Mouse (Mus musculus) lung, embryonic 14.5 days (tissue): ENCODE data around the gene Cerk. TPM values are rescaled to one million over a fixed set of nuclear protein-coding genes. Genes with fewer than 3 reads are reported as not detected.

ENCODE experiments used
- ATAC-seq: fragments of 200-750 bp; cut with Nextera tagmentation; 2 replicates; pipeline ENCODE4 v1.8.0; 2017; ENCODE audit warnings: mild to moderate bottlenecking, moderate TSS enrichment, moderate library complexity; ENCODE audit not compliant: insufficient read depth
- DNase-seq: peaks from one replicate; pipeline ENCODE4 v3.0.0-alpha.2; 2015
- H3K27ac ChIP-seq: fragments of 300-500 bp; sonication (generic); 2 replicates; pipeline ENCODE4 v1.5.1; 2014; ENCODE audit warnings: low read depth, mild to moderate bottlenecking, moderate library complexity
- H3K27me3 ChIP-seq: fragments of 300-500 bp; sonication (generic); 2 replicates; pipeline ENCODE4 v1.6.1; 2014; ENCODE audit warnings: low read length, control low read depth; ENCODE audit not compliant: insufficient read depth
- H3K36me3 ChIP-seq: fragments of 300-500 bp; sonication (generic); 2 replicates; pipeline ENCODE4 v1.6.1; 2014; ENCODE audit warnings: control low read depth; ENCODE audit not compliant: insufficient read depth
- H3K4me1 ChIP-seq: fragments of 300-500 bp; sonication (generic); 2 replicates; pipeline ENCODE4 v1.6.1; 2014; ENCODE audit warnings: antibody characterized with exemption, control low read depth; ENCODE audit not compliant: insufficient read depth
- H3K4me2 ChIP-seq: fragments of 300-500 bp; sonication (generic); 2 replicates; pipeline ENCODE4 v1.6.1; 2014; ENCODE audit warnings: mild to moderate bottlenecking
- H3K4me3 ChIP-seq: fragments of 300-500 bp; sonication (generic); 2 replicates; pipeline ENCODE4 v1.5.1; 2014; ENCODE audit warnings: low read depth, low read length
- H3K9ac ChIP-seq: fragments of 300-500 bp; sonication (generic); 2 replicates; pipeline ENCODE4 v1.6.1; 2014
- H3K9me3 ChIP-seq: fragments of 300-500 bp; sonication (generic); 2 replicates; pipeline ENCODE4 v1.6.1; 2016; ENCODE audit warnings: low read depth, low read length, control low read depth
- CTCF ChIP-seq: IDR thresholded peaks from 2 replicates; pipeline ENCODE4 v1.5.1; 2016; ENCODE audit warnings: antibody characterized with exemption, low read depth
- WGBS: fragments of 180-500 bp; shearing (Covaris S2); extraction: QIAGEN DNeasy Blood & Tissue Kit; methylation state at CpG from one replicate; pipeline ENCODE4 v1.1.7; 2014; 5-methylcytosine and 5-hydroxymethylcytosine counted together
- polyA plus RNA-seq: library from polyadenylated mRNA; unstranded; fragments of >200 nt; fragmentation: Nextera tagmentation; extraction: Ambion mirVana; gene quantifications from 2 replicates; pipeline ENCODE4 v1.2.1, GENCODE M21; 2014

Gene Cerk
- polyA plus RNA-seq, 1 experiment from 2014 or later = 34.2 TPM

GRCm38 (mm10) chr15:86159719-86160118, 26.2 kb downstream of the Cerk start:
- no peak overlapping the region for H3K9ac ChIP-seq
- H3K4me2 ChIP-seq = no peak overlapping the region
- no peak overlapping the region for H3K27ac ChIP-seq
- H3K27me3 ChIP-seq = no peaks in the 10 kb centered on the region
- DNase-seq (peak; percentile 45), ATAC-seq (no peak)
- H3K4me1 ChIP-seq = no peaks in the 10 kb centered on the region
- H3K36me3 ChIP-seq = peaks cover 39% of the 10 kb centered on the region
- peak; percentile 57 for TF ChIP-seq CTCF
- no peaks in the 10 kb centered on the region for H3K9me3 ChIP-seq
- WGBS = 79% methylated on average over 5 of the region's 5 CpGs
- no peak overlapping the region for H3K4me3 ChIP-seq

DNA sequence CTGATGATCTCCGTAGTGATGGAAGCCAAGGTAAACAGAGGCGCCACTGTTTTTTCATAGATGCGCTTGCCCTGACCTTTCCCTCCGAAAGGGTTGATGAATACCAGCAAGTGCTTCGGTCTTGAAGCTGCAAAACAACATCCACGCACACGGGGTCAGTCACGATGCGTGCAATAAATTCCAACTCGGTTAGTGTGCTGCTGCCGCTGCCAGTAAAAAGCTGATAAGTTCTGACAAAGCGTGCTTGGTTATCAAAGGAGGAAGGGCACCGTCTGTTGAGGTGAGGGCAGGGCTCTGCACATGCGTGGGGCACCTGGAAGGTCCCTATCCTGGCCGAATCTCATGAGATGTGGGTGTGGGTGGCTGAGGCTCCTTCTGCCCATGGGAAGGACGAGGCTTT, 26.8 kb downstream of the Cerk start:
- Histone ChIP-seq H3K27ac (no peak overlapping the region), H3K4me3 (no peak overlapping the region), H3K36me3 (peaks cover 38% of the 10 kb centered on the region), H3K9me3 (no peaks in the 10 kb centered on the region), H3K27me3 (no peaks in the 10 kb centered on the region), H3K4me2 (no peak overlapping the region), H3K4me1 (no peaks in the 10 kb centered on the region), H3K9ac (no peak overlapping the region)
- WGBS = 63% methylated on average over 16 of the region's 16 CpGs
- TF ChIP-seq CTCF = peak; percentile 33
- DNase-seq = no peak
- no peak for ATAC-seq

- Histone ChIP-seq H3K9ac (no peak overlapping the region), H3K27me3 (no peaks in the 10 kb centered on the region), H3K27ac (no peak overlapping the region), H3K9me3 (no peaks in the 10 kb centered on the region), H3K4me3 (no peak overlapping the region), H3K36me3 (peaks cover 26% of the 10 kb centered on the region), H3K4me2 (no peak overlapping the region), H3K4me1 (no peaks in the 10 kb centered on the region)
- 77% methylated on average over 5 of the region's 5 CpGs for WGBS
- DNase-seq = no peak
- ATAC-seq = no peak
- no peak for TF ChIP-seq CTCF
These were observed 29.4 kb downstream of the Cerk start for GRCm38 (mm10) chr15:86156492-86156891.

DNA sequence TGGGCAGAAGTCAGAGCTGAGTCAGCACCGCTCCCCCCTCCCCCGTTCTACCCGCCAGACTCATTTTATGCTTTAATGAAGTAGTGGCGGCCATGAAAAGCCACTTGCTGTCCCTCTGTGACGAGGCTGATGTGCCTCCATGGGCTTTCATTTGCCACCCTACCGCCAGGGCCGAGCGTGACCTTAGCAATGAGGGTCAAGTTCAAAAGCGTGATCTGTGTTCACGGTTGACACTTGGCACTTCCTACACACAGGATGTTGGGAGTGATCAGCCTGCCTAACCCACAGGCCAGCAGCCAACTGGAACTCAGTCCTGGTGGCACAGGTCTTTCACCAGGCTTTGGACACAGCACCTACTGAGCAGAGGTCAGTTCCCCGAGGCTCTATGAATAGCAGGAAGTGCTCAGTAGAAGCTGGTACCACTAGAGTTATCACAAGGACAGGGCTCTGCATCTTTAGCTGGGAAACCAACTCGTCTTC, 32.4 kb downstream of the Cerk start:
- Histone ChIP-seq H3K9me3 (no peaks in the 10 kb centered on the region), H3K27ac (no peak overlapping the region), H3K4me3 (no peak overlapping the region), H3K9ac (no peak overlapping the region), H3K4me2 (no peak overlapping the region), H3K36me3 (peaks cover 45% of the 10 kb centered on the region), H3K4me1 (no peaks in the 10 kb centered on the region), H3K27me3 (no peaks in the 10 kb centered on the region)
- TF ChIP-seq CTCF = no peak
- no peak; the same call in 1 of the 2 replicates for ATAC-seq
- WGBS = 86% methylated on average over 12 of the region's 12 CpGs
- DNase-seq = no peak

GRCm38 (mm10) chr15:86150593-86150992, 35.3 kb downstream of the Cerk start:
- Histone ChIP-seq H3K4me3 (no peak overlapping the region), H3K4me2 (no peak overlapping the region), H3K9ac (no peak overlapping the region), H3K27ac (no peak overlapping the region), H3K9me3 (no peaks in the 10 kb centered on the region), H3K27me3 (no peaks in the 10 kb centered on the region), H3K36me3 (peaks cover 54% of the 10 kb centered on the region), H3K4me1 (no peaks in the 10 kb centered on the region)
- WGBS = 80% methylated on average over 4 of the region's 4 CpGs
- no peak for TF ChIP-seq CTCF
- DNase-seq = no peak
- no peak for ATAC-seq

DNA sequence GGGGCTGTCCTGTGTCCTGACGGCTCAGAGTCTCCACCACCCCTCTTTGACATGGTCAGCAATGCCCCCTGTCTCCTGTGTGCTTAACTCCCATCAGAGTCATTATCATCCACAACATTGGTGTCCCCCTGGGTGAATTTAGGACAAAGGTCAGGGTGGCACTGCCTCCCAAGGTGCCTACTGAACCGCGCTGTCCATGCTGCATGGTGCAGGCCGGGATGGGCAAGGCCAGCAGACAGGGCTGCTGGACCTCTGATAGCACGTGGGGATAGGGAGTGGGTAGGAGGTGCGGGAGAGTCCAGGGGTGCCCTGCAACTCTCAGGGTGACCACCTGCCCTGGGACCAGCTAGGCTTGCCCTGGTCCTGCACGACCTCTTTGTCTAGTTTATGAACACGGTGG, 39.0 kb downstream of the Cerk start:
- H3K9me3 ChIP-seq = no peaks in the 10 kb centered on the region
- H3K4me3 ChIP-seq = no peak overlapping the region
- no peak for TF ChIP-seq CTCF
- H3K9ac ChIP-seq = no peak overlapping the region
- H3K36me3 ChIP-seq = peaks cover 64% of the 10 kb centered on the region
- ATAC-seq (no peak), DNase-seq (no peak)
- H3K4me2 ChIP-seq = no peak overlapping the region
- H3K4me1 ChIP-seq = no peaks in the 10 kb centered on the region
- no peak overlapping the region for H3K27ac ChIP-seq
- H3K27me3 ChIP-seq = no peaks in the 10 kb centered on the region
- WGBS = 87% methylated on average over 8 of the region's 8 CpGs

DNA sequence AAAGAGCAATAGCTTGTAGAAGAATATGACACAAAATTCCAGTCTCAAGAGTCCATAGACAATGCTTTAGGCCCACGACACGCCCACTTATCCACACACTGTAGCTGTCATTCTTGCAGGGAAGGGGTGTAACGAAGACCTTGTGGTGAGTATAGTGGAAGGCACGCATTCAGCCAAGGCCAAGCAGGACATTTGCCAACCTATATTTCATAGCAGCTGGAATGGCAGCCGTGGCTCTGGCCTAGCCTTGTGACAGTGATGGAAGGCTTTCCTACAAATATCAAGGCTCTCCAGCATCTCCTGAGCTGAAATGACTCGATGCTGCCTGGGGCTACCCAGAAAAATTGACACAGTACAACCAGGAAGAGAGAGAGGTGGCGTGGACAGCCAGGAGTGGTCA, 40.9 kb downstream of the Cerk start:
- TF ChIP-seq CTCF = no peak
- no peak overlapping the region for H3K4me3 ChIP-seq
- no peak overlapping the region for H3K27ac ChIP-seq
- H3K36me3 ChIP-seq = peaks cover 68% of the 10 kb centered on the region
- DNase-seq (no peak), ATAC-seq (no peak)
- no peak overlapping the region for H3K9ac ChIP-seq
- H3K4me2 ChIP-seq = no peak overlapping the region
- no peaks in the 10 kb centered on the region for H3K27me3 ChIP-seq
- no peaks in the 10 kb centered on the region for H3K9me3 ChIP-seq
- no peaks in the 10 kb centered on the region for H3K4me1 ChIP-seq
- WGBS = 74% methylated on average over 7 of the region's 7 CpGs

DNA sequence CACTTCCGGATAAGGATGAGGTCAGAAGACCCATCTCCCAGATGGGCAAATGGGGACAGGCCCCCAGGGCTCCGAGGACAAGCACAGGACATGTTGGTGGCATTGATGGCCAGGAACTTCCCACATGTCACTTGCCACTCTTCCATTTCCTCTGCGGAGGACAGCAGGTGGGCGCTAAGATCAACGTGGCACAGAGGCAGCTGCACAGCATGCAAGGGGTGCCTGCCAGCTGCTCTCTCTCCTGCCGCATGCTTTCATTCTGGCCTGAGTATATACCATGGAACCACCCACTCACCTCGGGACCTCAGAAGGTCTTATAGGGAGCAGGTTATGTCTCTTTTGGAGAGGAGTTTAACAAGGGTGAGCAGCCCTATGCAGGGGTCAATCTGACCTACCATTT, 41.4 kb downstream of the Cerk start:
- Histone ChIP-seq H3K36me3 (peaks cover 70% of the 10 kb centered on the region), H3K27me3 (no peaks in the 10 kb centered on the region), H3K4me1 (no peaks in the 10 kb centered on the region), H3K27ac (no peak overlapping the region), H3K9me3 (no peaks in the 10 kb centered on the region), H3K4me3 (no peak overlapping the region), H3K4me2 (no peak overlapping the region), H3K9ac (no peak overlapping the region)
- TF ChIP-seq CTCF = no peak
- WGBS = 75% methylated on average over 7 of the region's 7 CpGs
- ATAC-seq (no peak), DNase-seq (no peak)
